Mouse (Mus musculus) bone marrow, adult 2 months (tissue): Measurements from ENCODE around the gene Cd3eap. TPM values are rescaled to one million over a fixed set of nuclear protein-coding genes. Genes with fewer than 3 reads are reported as not detected.

Source experiments
- H3K27ac ChIP-seq: fragments of 200-500 bp; 2 replicates; pipeline ENCODE4 v1.5.1; 2012; ENCODE audit warnings: low read depth, mild to moderate bottlenecking, control low read depth, inconsistent platforms, low read length; ENCODE audit not compliant: control insufficient read depth, poor library complexity, insufficient read depth
- H3K4me1 ChIP-seq: fragments of 200-500 bp; 2 replicates; pipeline ENCODE4 v1.6.1; 2011; ENCODE audit warnings: low read length; ENCODE audit not compliant: control insufficient read depth, insufficient read depth
- H3K4me3 ChIP-seq: fragments of 200-500 bp; replicated peaks from 2 replicates; pipeline ENCODE3; 2011; ENCODE audit warnings: mild to moderate bottlenecking, low read depth, low read length, control low read depth; ENCODE audit not compliant: control insufficient read depth
- CTCF ChIP-seq: fragments of 200-500 bp; IDR thresholded peaks from 2 replicates; pipeline ENCODE4 v1.5.1; 2011; ENCODE audit warnings: low read length, control low read depth; ENCODE audit not compliant: control insufficient read depth, insufficient read depth
- POLR2A ChIP-seq: fragments of 200-500 bp; IDR thresholded peaks from 2 replicates; pipeline ENCODE4 v1.6.1; 2011; ENCODE audit warnings: low read depth, mild to moderate bottlenecking, control low read depth, low read length, borderline replicate concordance; ENCODE audit not compliant: control insufficient read depth
- WGBS: fragments of 180-500 bp; shearing (Covaris S2); methylation state at CpG from one replicate; pipeline ENCODE4 v1.1.7; 2018; 5-methylcytosine and 5-hydroxymethylcytosine counted together
- polyA plus RNA-seq: library from polyadenylated mRNA; stranded (reverse); fragments of >200 nt; gene quantifications from 2 replicates; pipeline ENCODE4 v1.2.4, GENCODE M21; 2011; ENCODE audit warnings: low replicate concordance; ENCODE audit not compliant: missing spikeins, insufficient read depth, insufficient read length

Gene Cd3eap
- polyA plus RNA-seq, 1 experiment = 11.7 TPM

- Histone ChIP-seq H3K4me1 (peaks cover 12% of the 10 kb centered on the region), H3K4me3 (no peak overlapping the region), H3K27ac (no peak overlapping the region)
- WGBS = 61% methylated on average over 9 of the region's 9 CpGs
- TF ChIP-seq POLR2A (no peak), CTCF (no peak)
Measured at GRCm38 (mm10) chr7:19322489-19322888, 36.8 kb downstream of the Cd3eap start.

- 5% methylated on average over 5 of the region's 5 CpGs for WGBS
- H3K27ac ChIP-seq = no peak overlapping the region
- H3K4me3 ChIP-seq = no peak overlapping the region
- peaks cover 17% of the 10 kb centered on the region for H3K4me1 ChIP-seq
- no peak for TF ChIP-seq CTCF
- TF ChIP-seq POLR2A = no peak
Measured at GRCm38 (mm10) chr7:19321464-19321863, 37.8 kb downstream of the Cd3eap start.

- no peak overlapping the region for H3K27ac ChIP-seq
- TF ChIP-seq POLR2A = no peak
- no peak for TF ChIP-seq CTCF
- H3K4me3 ChIP-seq = no peak overlapping the region
- WGBS = 35% methylated on average over 7 of the region's 7 CpGs
- H3K4me1 ChIP-seq = peaks cover 17% of the 10 kb centered on the region
Measured at GRCm38 (mm10) chr7:19320637-19321036, 38.6 kb downstream of the Cd3eap start.

- no peak for TF ChIP-seq CTCF
- TF ChIP-seq POLR2A = 0 out of 2 replicates have a peak, but pooled peaks have one; percentile 44
- H3K27ac ChIP-seq = peak overlapping the region; percentile 34; the same call in 1 of the 2 replicates
- H3K4me3 ChIP-seq = peak overlapping the region; percentile 41
- under 1% methylated on average over 41 of the region's 41 CpGs for WGBS
- H3K4me1 ChIP-seq = peaks cover 17% of the 10 kb centered on the region
Measured at GRCm38 (mm10) chr7:19319906-19320305, 39.4 kb downstream of the Cd3eap start.

GRCm38 (mm10) chr7:19319458-19319857 is 39.8 kb downstream of the Cd3eap start:
- WGBS = 58% methylated on average over 9 of the region's 9 CpGs

GRCm38 (mm10) chr7:19318676-19319075 is 40.6 kb downstream of the Cd3eap start:
- TF ChIP-seq CTCF (no peak), POLR2A (no peak)
- peaks cover 17% of the 10 kb centered on the region for H3K4me1 ChIP-seq
- WGBS = 6% methylated on average over 7 of the region's 7 CpGs
- peak overlapping the region; percentile 28; the same call in 1 of the 2 replicates for H3K27ac ChIP-seq
- H3K4me3 ChIP-seq = peak overlapping the region; percentile 43

More at GRCm38 (mm10) chr7:19319458-19319857, 39.8 kb downstream of the Cd3eap start:
- Histone ChIP-seq H3K4me3 (no peak overlapping the region), H3K27ac (no peak overlapping the region; the same call in 1 of the 2 replicates), H3K4me1 (peaks cover 17% of the 10 kb centered on the region)
- TF ChIP-seq CTCF = no peak
- TF ChIP-seq POLR2A = no peak

- WGBS = 77% methylated on average over 2 of the region's 2 CpGs
- Histone ChIP-seq H3K4me3 (no peak overlapping the region), H3K4me1 (peaks cover 17% of the 10 kb centered on the region), H3K27ac (peak overlapping the region; percentile 28; the same call in 1 of the 2 replicates)
- no peak for TF ChIP-seq CTCF
- TF ChIP-seq POLR2A = no peak
Measured at GRCm38 (mm10) chr7:19318201-19318600, 41.1 kb downstream of the Cd3eap start.

- TF ChIP-seq POLR2A (peak; percentile 31; the same call in 1 of the 2 replicates), CTCF (no peak)
- peaks cover 17% of the 10 kb centered on the region for H3K4me1 ChIP-seq
- peak overlapping the region; percentile 72 for H3K27ac ChIP-seq
- no peak overlapping the region for H3K4me3 ChIP-seq
- 5% methylated on average over 14 of the region's 14 CpGs for WGBS
Measured at GRCm38 (mm10) chr7:19316451-19317161, 42.7 kb downstream of the Cd3eap start.
